Mouse (Mus musculus): ENCODE data around the gene Rspo3. TPM values are rescaled to one million over a fixed set of nuclear protein-coding genes. Genes with fewer than 3 reads are reported as not detected.
A peak's percentile ranks its signal among the peaks of the same experiment; 100 is the strongest.

Gene Rspo3
- polyA plus RNA-seq, 1 experiment, result not detected

GRCm38 (mm10) chr10:29533846-29534829 lies 1.5 kb downstream of the Rspo3 start:
- Histone ChIP-seq H3K4me1 (peaks cover 34% of the 10 kb centered on the region), H3K36me3 (replicated peaks; ENCODE audit: low read length) (no peaks in the 10 kb centered on the region), H3K9me3 (no peaks in the 10 kb centered on the region), H3K4me3 (replicated peaks) (peak overlapping the region; percentile 42), H3K27me3 (replicated peaks) (peaks cover 54% of the 10 kb centered on the region)
- TF ChIP-seq GATA1 (IDR thresholded peaks at IDR 0.05; ENCODE audit: borderline replicate concordance, low read length) (no peak), FLI1 (IDR thresholded peaks at IDR 0.05; ENCODE audit: low read length) (no peak)

DNA sequence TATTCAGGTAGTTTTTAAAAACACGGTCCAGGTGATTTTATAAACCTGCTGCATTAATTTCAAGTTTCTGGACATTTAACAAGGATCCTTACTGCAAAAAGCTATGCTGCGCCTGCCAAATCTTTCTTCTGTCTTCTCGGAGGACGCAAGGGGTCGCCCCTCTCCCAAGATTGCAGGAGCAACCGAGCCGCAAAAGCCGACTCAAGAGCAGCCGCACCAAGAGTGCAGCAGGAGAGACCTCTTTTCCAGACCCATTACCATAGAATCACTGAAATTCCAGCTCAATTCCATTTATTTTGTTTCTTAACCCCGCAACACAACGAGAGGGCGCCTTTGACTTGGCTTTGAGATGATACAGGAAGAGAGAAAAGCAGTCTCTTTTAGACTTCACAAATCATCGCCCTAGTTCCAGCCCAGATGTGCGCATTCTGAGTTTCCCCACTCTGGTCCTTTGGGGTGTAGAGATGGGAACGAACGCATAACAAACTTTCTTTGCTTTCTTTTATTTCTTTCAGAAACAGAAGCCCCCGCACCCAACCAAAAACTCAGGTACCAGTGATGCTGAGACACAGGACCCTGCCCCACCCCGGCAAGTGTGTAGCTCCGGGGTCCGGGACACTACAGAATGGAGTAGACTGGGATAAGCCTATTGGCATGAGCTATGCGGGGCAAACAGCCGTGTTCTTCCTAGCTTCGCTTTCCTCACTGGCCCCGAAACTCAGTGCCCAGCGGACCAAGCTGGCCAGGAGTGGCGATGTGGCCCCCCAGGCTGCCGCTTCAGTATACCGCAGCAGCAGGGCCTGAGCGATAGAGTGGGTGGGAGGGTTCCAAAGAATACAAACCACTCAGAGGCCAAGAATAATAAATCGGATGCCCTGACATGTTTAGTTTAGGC lies 2.6 kb downstream of the Rspo3 start:
- no peaks in the 10 kb centered on the region for H3K36me3 ChIP-seq (replicated peaks; ENCODE audit: low read length)
- no peaks in the 10 kb centered on the region for H3K9me3 ChIP-seq
- no peak for TF ChIP-seq FLI1 (IDR thresholded peaks at IDR 0.05; ENCODE audit: low read length)
- TF ChIP-seq GATA1 (IDR thresholded peaks at IDR 0.05; ENCODE audit: borderline replicate concordance, low read length), result no peak
- peaks cover 34% of the 10 kb centered on the region for H3K4me1 ChIP-seq
- peak overlapping the region; percentile 82 for H3K4me3 ChIP-seq (replicated peaks)
- H3K27me3 ChIP-seq (replicated peaks), result peaks cover 52% of the 10 kb centered on the region

DNA sequence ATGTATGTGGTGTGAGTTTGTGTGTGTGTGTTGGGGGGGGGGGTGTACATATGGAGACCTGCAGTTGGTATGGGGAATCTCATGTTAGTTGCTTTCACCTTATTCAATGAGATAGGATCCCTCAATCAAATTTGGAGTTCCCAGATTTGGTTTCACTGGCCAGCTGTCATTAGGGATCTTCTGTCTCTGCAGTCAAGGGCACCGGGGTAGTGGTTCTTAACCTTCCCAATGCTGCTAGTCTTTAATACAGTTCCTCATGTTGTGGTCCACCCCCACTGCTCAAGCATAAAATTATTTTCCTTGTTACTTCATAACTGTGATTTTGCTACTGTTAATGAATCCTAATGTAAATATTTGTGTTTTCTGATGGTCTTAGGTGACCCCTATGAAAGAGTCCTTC lies 22.1 kb downstream of the Rspo3 start:
- no peak for TF ChIP-seq FLI1 (IDR thresholded peaks at IDR 0.05; ENCODE audit: low read length)
- no peak for TF ChIP-seq GATA1 (IDR thresholded peaks at IDR 0.05; ENCODE audit: borderline replicate concordance, low read length)

DNA sequence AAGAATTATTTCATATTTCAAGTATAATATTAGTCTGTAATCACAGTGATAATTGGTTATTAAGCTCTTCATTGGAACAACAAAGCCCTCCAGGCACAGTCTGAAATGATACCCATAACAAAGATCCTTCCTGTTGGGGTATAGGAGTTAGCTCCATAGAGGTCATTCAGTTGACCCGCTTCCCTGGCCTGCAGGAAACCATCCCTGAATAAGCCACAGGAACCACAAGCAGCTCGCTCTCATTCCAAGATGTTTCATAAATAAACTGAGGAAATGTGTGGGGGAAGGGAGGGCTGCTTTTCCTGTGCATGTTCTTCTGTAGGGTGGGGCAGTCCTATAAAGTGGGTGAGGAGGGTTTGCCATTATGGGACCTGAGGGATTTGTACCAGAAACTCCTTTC lies 27.5 kb downstream of the Rspo3 start:
- Histone ChIP-seq H3K36me3 (replicated peaks; ENCODE audit: low read length) (no peaks in the 10 kb centered on the region), H3K9me3 (no peaks in the 10 kb centered on the region), H3K4me1 (peaks cover 3% of the 10 kb centered on the region; the same call in 1 of the 2 replicates), H3K4me3 (replicated peaks) (no peak overlapping the region), H3K27me3 (replicated peaks) (no peaks in the 10 kb centered on the region)
- TF ChIP-seq GATA1 (IDR thresholded peaks at IDR 0.05; ENCODE audit: borderline replicate concordance, low read length) (no peak), FLI1 (IDR thresholded peaks at IDR 0.05; ENCODE audit: low read length) (no peak)

More for the DNA sequence above, 22.1 kb downstream of the Rspo3 start:
- no peaks in the 10 kb centered on the region for H3K4me1 ChIP-seq
- H3K9me3 ChIP-seq, result no peaks in the 10 kb centered on the region
- no peaks in the 10 kb centered on the region for H3K36me3 ChIP-seq (replicated peaks; ENCODE audit: low read length)
- H3K4me3 ChIP-seq (replicated peaks), result no peak overlapping the region
- H3K27me3 ChIP-seq (replicated peaks), result no peaks in the 10 kb centered on the region

DNA sequence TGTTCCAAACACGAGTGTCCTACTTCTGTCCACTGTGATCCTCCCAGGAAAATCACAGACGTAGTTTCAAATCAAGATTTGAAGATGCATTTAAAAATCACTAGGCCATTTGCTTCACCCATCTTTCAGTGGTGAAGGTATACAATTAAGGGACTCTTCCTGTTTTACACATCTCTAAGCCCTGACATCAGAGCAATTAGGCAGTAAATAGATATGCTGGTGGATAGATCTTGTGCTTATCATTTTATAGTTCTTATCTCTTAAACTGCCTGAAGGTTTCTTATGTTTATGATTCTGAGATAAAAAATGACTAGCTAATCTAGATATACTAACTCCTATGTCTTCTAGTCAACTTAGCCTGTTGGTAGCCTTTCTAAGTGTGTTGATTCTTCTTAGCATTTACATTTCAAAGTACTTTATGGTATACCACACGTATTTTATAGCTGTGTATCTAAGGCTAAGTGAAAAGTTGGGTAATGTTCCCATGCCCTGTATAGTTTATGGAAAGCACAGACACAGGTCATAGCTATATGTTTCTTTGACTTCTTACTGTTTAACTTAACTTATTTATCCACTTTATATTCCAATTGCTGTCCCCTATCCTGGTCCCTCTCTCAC lies 38.4 kb downstream of the Rspo3 start:
- H3K27me3 ChIP-seq (replicated peaks), result no peaks in the 10 kb centered on the region
- H3K9me3 ChIP-seq, result no peaks in the 10 kb centered on the region
- H3K4me3 ChIP-seq (replicated peaks), result no peak overlapping the region
- TF ChIP-seq GATA1 (IDR thresholded peaks at IDR 0.05; ENCODE audit: borderline replicate concordance, low read length) (no peak), FLI1 (IDR thresholded peaks at IDR 0.05; ENCODE audit: low read length) (no peak)
- no peaks in the 10 kb centered on the region for H3K36me3 ChIP-seq (replicated peaks; ENCODE audit: low read length)
- H3K4me1 ChIP-seq, result no peaks in the 10 kb centered on the region

- no peak for TF ChIP-seq GATA1 (IDR thresholded peaks at IDR 0.05; ENCODE audit: borderline replicate concordance, low read length)
- TF ChIP-seq FLI1 (IDR thresholded peaks at IDR 0.05; ENCODE audit: low read length), result no peak
- H3K4me3 ChIP-seq (replicated peaks), result no peak overlapping the region
- H3K4me1 ChIP-seq, result no peaks in the 10 kb centered on the region
- no peaks in the 10 kb centered on the region for H3K36me3 ChIP-seq (replicated peaks; ENCODE audit: low read length)
- no peaks in the 10 kb centered on the region for H3K9me3 ChIP-seq
- H3K27me3 ChIP-seq (replicated peaks), result no peaks in the 10 kb centered on the region
Observed at GRCm38 (mm10) chr10:29493996-29494395, 41.7 kb downstream of the Rspo3 start.

GRCm38 (mm10) chr10:29480945-29481344 lies 54.7 kb downstream of the Rspo3 start:
- Histone ChIP-seq H3K9me3 (no peaks in the 10 kb centered on the region), H3K4me3 (replicated peaks) (no peak overlapping the region), H3K4me1 (no peaks in the 10 kb centered on the region)

GRCm38 (mm10) chr10:29479401-29479800 lies 56.3 kb downstream of the Rspo3 start:
- Histone ChIP-seq H3K27me3 (replicated peaks) (no peaks in the 10 kb centered on the region), H3K36me3 (replicated peaks; ENCODE audit: low read length) (no peaks in the 10 kb centered on the region), H3K4me3 (replicated peaks) (no peak overlapping the region), H3K4me1 (no peaks in the 10 kb centered on the region), H3K9me3 (no peaks in the 10 kb centered on the region)
- TF ChIP-seq FLI1 (IDR thresholded peaks at IDR 0.05; ENCODE audit: low read length), result no peak
- TF ChIP-seq GATA1 (IDR thresholded peaks at IDR 0.05; ENCODE audit: borderline replicate concordance, low read length), result no peak

More at GRCm38 (mm10) chr10:29480945-29481344, 54.7 kb downstream of the Rspo3 start:
- Histone ChIP-seq H3K36me3 (replicated peaks; ENCODE audit: low read length) (no peaks in the 10 kb centered on the region), H3K27me3 (replicated peaks) (no peaks in the 10 kb centered on the region)
- TF ChIP-seq GATA1 (IDR thresholded peaks at IDR 0.05; ENCODE audit: borderline replicate concordance, low read length), result no peak

DNA sequence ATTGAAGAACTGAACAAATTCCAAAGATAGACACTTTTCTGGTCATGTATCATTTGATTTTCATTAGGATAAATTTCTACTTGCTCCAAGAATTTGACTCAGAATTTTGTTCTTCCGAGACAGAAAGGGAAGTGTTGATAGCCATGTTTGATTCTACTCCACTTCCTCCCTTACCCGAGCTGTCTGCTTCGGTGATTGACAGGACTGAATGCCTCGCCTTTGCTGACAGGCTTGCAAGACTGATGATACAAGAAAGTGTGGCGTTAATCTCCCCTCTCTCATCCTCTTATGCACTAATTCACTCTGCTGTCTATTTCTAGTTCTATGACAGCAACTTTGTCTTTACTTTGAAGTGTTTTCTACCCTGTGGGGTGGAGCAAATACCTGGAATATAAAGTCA lies 65.2 kb downstream of the Rspo3 start:
- H3K4me3 ChIP-seq (replicated peaks), result no peak overlapping the region
- H3K27me3 ChIP-seq (replicated peaks), result no peaks in the 10 kb centered on the region
- H3K36me3 ChIP-seq (replicated peaks; ENCODE audit: low read length), result no peaks in the 10 kb centered on the region
- H3K9me3 ChIP-seq, result no peaks in the 10 kb centered on the region
- no peaks in the 10 kb centered on the region for H3K4me1 ChIP-seq
- TF ChIP-seq GATA1 (IDR thresholded peaks at IDR 0.05; ENCODE audit: borderline replicate concordance, low read length) (no peak), FLI1 (IDR thresholded peaks at IDR 0.05; ENCODE audit: low read length) (no peak)

All from megakaryocyte, embryonic 14.5 days (primary cell).